Mouse (Mus musculus) CH12.LX (cell line): ENCODE results near the gene Csf1. TPM values are rescaled to one million over a fixed set of nuclear protein-coding genes. Genes with fewer than 3 reads are reported as not detected.

ENCODE experiments used
- DNase-seq: peaks from one replicate; pipeline ENCODE4 v3.0.0-alpha.2; 2013; ENCODE audit errors: extremely low read depth
- H3K27ac ChIP-seq: 2 replicates; pipeline ENCODE4 v1.5.1; 2012; ENCODE audit warnings: low read depth, mild to moderate bottlenecking, control low read depth, moderate library complexity; ENCODE audit not compliant: insufficient read depth
- H3K27me3 ChIP-seq: replicated peaks from 2 replicates; pipeline ENCODE3; 2012; ENCODE audit warnings: inconsistent platforms
- H3K36me3 ChIP-seq, 2 experiments: replicated peaks in 1 of 2; 2 replicates each; pipeline versions ENCODE3 to v1.6.1; 2012; ENCODE audit warnings: inconsistent platforms in 1 of 2, low read length in 1 of 2, mild to moderate bottlenecking in 1 of 2, mixed read lengths in 1 of 2, moderate library complexity in 1 of 2; ENCODE audit not compliant: control insufficient read depth in 1 of 2, insufficient read depth in 1 of 2
- H3K4me1 ChIP-seq, 2 experiments: 2 replicates each; pipeline ENCODE4 v1.6.1; 2012; ENCODE audit warnings: inconsistent platforms in 1 of 2, moderate library complexity in 1 of 2; ENCODE audit not compliant: insufficient read depth in 2 of 2, control insufficient read depth in 1 of 2
- H3K4me2 ChIP-seq: 2 replicates; pipeline ENCODE4 v1.6.1; 2012; ENCODE audit warnings: low read depth, mild to moderate bottlenecking, control low read depth; ENCODE audit not compliant: poor library complexity, insufficient read depth, severe bottlenecking
- H3K4me3 ChIP-seq, 3 experiments: fragments of 150-350 bp in 1 of 3; sonication (generic) in 1 of 3; replicated peaks in 1 of 3; 2 replicates each; pipeline versions ENCODE3 to v1.5.1; 2011 to 2012; ENCODE audit warnings: low read depth in 2 of 3, low read length in 2 of 3, mild to moderate bottlenecking in 2 of 3, moderate library complexity in 2 of 3, control low read depth in 1 of 3, improper control_type of control experiment in 1 of 3, inconsistent platforms in 1 of 3, mixed read lengths in 1 of 3; ENCODE audit not compliant: poor library complexity in 1 of 3
- H3K79me2 ChIP-seq: replicated peaks from 2 replicates; pipeline ENCODE4 v1.6.1; 2012; ENCODE audit warnings: mild to moderate bottlenecking, moderate library complexity; ENCODE audit not compliant: control insufficient read depth, poor library complexity, insufficient read depth, severe bottlenecking; ENCODE audit errors: extremely low read depth
- H3K9ac ChIP-seq: 2 replicates; pipeline ENCODE4 v1.6.1; 2012; ENCODE audit warnings: low read depth, mild to moderate bottlenecking, control low read depth, moderate library complexity; ENCODE audit not compliant: insufficient read depth
- H3K9me3 ChIP-seq: replicated peaks from 2 replicates; pipeline ENCODE3; 2012; ENCODE audit warnings: low read length, inconsistent platforms, mixed read lengths
- BHLHE40 ChIP-seq: IDR thresholded peaks from 2 replicates; pipeline ENCODE4 v1.6.1; 2011; ENCODE audit warnings: mild to moderate bottlenecking, low read depth, low read length, improper control_type of control experiment
- CHD1 ChIP-seq: IDR thresholded peaks from 2 replicates; pipeline ENCODE4 v1.6.1; 2012; ENCODE audit warnings: low read depth, low read length, improper control_type of control experiment, inconsistent platforms
- E2F4 ChIP-seq: IDR thresholded peaks from 2 replicates; pipeline ENCODE4 v1.6.1; 2011; ENCODE audit warnings: low read depth, low read length, improper control_type of control experiment; ENCODE audit not compliant: insufficient replicate concordance
- ELF1 ChIP-seq: IDR thresholded peaks from 2 replicates; pipeline ENCODE4 v1.6.1; 2014; ENCODE audit warnings: low read depth, mild to moderate bottlenecking, inconsistent platforms, low read length, improper control_type of control experiment
- ETS1 ChIP-seq: conservative IDR thresholded peaks from 2 replicates; pipeline ENCODE4 v1.6.1; 2012; ENCODE audit warnings: low read depth, mild to moderate bottlenecking, inconsistent platforms, low read length, improper control_type of control experiment, moderate library complexity
- IRF4 ChIP-seq: IDR thresholded peaks from 2 replicates; pipeline ENCODE4 v1.6.1; 2014; ENCODE audit warnings: low read depth, mild to moderate bottlenecking, inconsistent platforms, low read length, improper control_type of control experiment
- JUND ChIP-seq: conservative IDR thresholded peaks from 2 replicates; pipeline ENCODE4 v1.6.1; 2011; ENCODE audit warnings: low read depth, low read length, improper control_type of control experiment
- KAT2A ChIP-seq: IDR thresholded peaks from 2 replicates; pipeline ENCODE4 v1.6.1; 2012; ENCODE audit warnings: low read length, improper control_type of control experiment, inconsistent platforms; ENCODE audit not compliant: insufficient replicate concordance
- MAZ ChIP-seq: IDR thresholded peaks from 2 replicates; pipeline ENCODE4 v1.6.1; 2012; ENCODE audit warnings: low read depth, mild to moderate bottlenecking, inconsistent platforms, low read length, improper control_type of control experiment, moderate library complexity
- MEF2A ChIP-seq: IDR thresholded peaks from 2 replicates; pipeline ENCODE4 v1.6.1; 2014; ENCODE audit warnings: low read depth, mild to moderate bottlenecking, inconsistent platforms, low read length, improper control_type of control experiment, borderline replicate concordance
- MYC ChIP-seq: IDR thresholded peaks from 2 replicates; pipeline ENCODE4 v1.6.1; 2011; ENCODE audit warnings: low read depth, mild to moderate bottlenecking, improper control_type of control experiment, low read length
- NRF1 ChIP-seq: IDR thresholded peaks from 2 replicates; pipeline ENCODE4 v1.6.1; 2014; ENCODE audit warnings: low read depth, mild to moderate bottlenecking, inconsistent platforms, low read length, improper control_type of control experiment, moderate library complexity
- USF1 ChIP-seq: IDR thresholded peaks from 2 replicates; pipeline ENCODE4 v1.6.1; 2014; ENCODE audit warnings: low read depth, mild to moderate bottlenecking, inconsistent platforms, low read length, improper control_type of control experiment
- USF2 ChIP-seq: conservative IDR thresholded peaks from 2 replicates; pipeline ENCODE4 v1.6.1; 2011; ENCODE audit warnings: low read depth, low read length, improper control_type of control experiment
- ZKSCAN1 ChIP-seq: IDR thresholded peaks from 2 replicates; pipeline ENCODE4 v1.6.1; 2012; ENCODE audit warnings: low read depth, inconsistent platforms, low read length, improper control_type of control experiment, borderline replicate concordance
- ZMIZ1 ChIP-seq: IDR thresholded peaks from 2 replicates; pipeline ENCODE4 v1.6.1; 2012; ENCODE audit warnings: low read depth, mild to moderate bottlenecking, inconsistent platforms, low read length, improper control_type of control experiment
- ZNF384 ChIP-seq: IDR thresholded peaks from 2 replicates; pipeline ENCODE4 v1.6.1; 2012; ENCODE audit warnings: low read depth, low read length, improper control_type of control experiment, inconsistent platforms
- dilution Hi-C: fragments of 300-500 bp; cut with MboI; formaldehyde crosslinking; loops from 2 replicates; pipeline ENCODE4 v1.14.3; 2020; ENCODE audit warnings: low sequenced_read_pairs; ENCODE audit not compliant: extremely low pct_unique_long_range_greater_than_20kb, extremely low pct_ligation_motif_present
- in situ Hi-C: fragments of 300-500 bp; cut with MboI; formaldehyde crosslinking; loops from 3 replicates; pipeline ENCODE4 v1.14.3; 2019; ENCODE audit warnings: low sequenced_read_pairs, low pct_ligation_motif_present, low pct_unique_long_range_greater_than_20kb, mixed read lengths
- polyA plus RNA-seq: library from polyadenylated mRNA; unstranded; fragments of >175 nt; gene quantifications from 2 replicates; pipeline ENCODE4 v1.2.1, GENCODE M21; 2012; ENCODE audit warnings: low read depth; ENCODE audit not compliant: insufficient read length
- total RNA-seq, 2 experiments: library from RNA; depleted of rRNA; stranded (reverse); fragments of 300-350 nt in 1 of 2; fragments of >200 nt in 1 of 2; gene quantifications; 2 replicates each; pipeline ENCODE4 v1.2.3; 2012 to 2014

The Csf1 gene
- total and polyA plus RNA-seq, 3 experiments = 2.5 to 17.4 (median 2.9) TPM

GRCm38 (mm10) chr3:107776295-107776694 lies 16.0 kb upstream of the Csf1 start:
- H3K9me3 ChIP-seq = no peaks in the 10 kb centered on the region
- no peaks in the 10 kb centered on the region for H3K36me3 ChIP-seq
- H3K79me2 ChIP-seq = no peaks in the 10 kb centered on the region
- H3K27me3 ChIP-seq = no peaks in the 10 kb centered on the region
- dilution Hi-C loops (no loop called here), in situ Hi-C loops (no loop called here)
- peak; percentile 52 for TF ChIP-seq BHLHE40
- no peak for TF ChIP-seq ZMIZ1
- H3K4me1 ChIP-seq = peaks cover 21 to 48% of the 10 kb centered on the region in 2 experiments
- H3K4me2 ChIP-seq = no peak overlapping the region
- H3K27ac ChIP-seq = no peak overlapping the region
- H3K9ac ChIP-seq = no peak overlapping the region
- H3K4me3 ChIP-seq = no peak overlapping the region
- peak; percentile 17 for DNase-seq

GRCm38 (mm10) chr3:107775736-107776135 lies 15.5 kb upstream of the Csf1 start:
- no peaks in the 10 kb centered on the region for H3K36me3 ChIP-seq
- in situ Hi-C loops (no loop called here), dilution Hi-C loops (no loop called here)
- H3K4me3 ChIP-seq = no peak overlapping the region
- no peaks in the 10 kb centered on the region for H3K9me3 ChIP-seq
- no peak for DNase-seq
- H3K27ac ChIP-seq = no peak overlapping the region
- no peaks in the 10 kb centered on the region for H3K79me2 ChIP-seq
- peaks cover 21 to 48% of the 10 kb centered on the region in 2 experiments for H3K4me1 ChIP-seq
- H3K9ac ChIP-seq = no peak overlapping the region
- peaks cover 2% of the 10 kb centered on the region for H3K27me3 ChIP-seq
- TF ChIP-seq NRF1 (no peak), JUND (no peak), ETS1 (no peak), KAT2A (no peak), E2F4 (no peak), USF1 (no peak), MYC (no peak), IRF4 (no peak), BHLHE40 (no peak), MEF2A (no peak), CHD1 (no peak), ELF1 (no peak), ZNF384 (no peak), ZKSCAN1 (no peak), USF2 (no peak), ZMIZ1 (no peak), MAZ (no peak)
- H3K4me2 ChIP-seq = no peak overlapping the region
